Comparison of ENCODE assay signal across 7 mouse cellular contexts in the genomic region with DNA sequence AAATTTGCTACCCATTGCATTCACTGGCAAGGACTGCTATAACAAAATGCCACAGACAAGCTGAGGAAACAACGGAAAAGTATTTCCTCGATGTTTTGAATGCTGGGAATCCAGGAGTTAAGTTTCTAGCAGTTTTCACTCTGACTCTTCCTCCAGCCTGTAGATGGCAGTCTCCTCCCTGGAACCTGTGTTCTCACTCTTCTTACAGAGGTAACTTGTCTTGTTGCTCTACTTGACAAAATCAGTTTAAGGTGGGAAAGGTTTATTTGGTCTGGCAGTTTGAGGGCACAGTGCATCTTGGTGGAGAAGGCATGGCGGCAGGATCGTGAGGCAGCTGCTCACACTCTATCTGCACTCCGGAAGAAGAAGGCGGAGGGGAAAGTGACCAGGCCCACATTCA.
DNase-seq lines count a peak whose midpoint lies in the region; ATAC-seq lines count a peak whose summit lies in the region.

No protein-coding gene starts in this region.

- H3K9ac ChIP-seq in hindbrain, embryonic 14.5 days: no peak overlapping the region

- H3K4me3 ChIP-seq in hindbrain, embryonic 14.5 days (replicated peaks; ENCODE audit: low read length): no peak overlapping the region
- H3K4me3 ChIP-seq in hindbrain, embryonic 10.5 days: no peak overlapping the region

- H3K27me3 ChIP-seq in hindbrain, embryonic 14.5 days (ENCODE audit: control insufficient read depth, insufficient read depth, low read length): no peaks in the 10 kb centered on the region
- no peaks in the 10 kb centered on the region for H3K27me3 ChIP-seq in hindbrain, embryonic 10.5 days (ENCODE audit: insufficient read depth, poor library complexity, severe bottlenecking)

- H3K9me3 ChIP-seq in hindbrain, embryonic 14.5 days (ENCODE audit: control insufficient read depth, low read length): no peaks in the 10 kb centered on the region
- no peaks in the 10 kb centered on the region for H3K9me3 ChIP-seq in hindbrain, embryonic 10.5 days

- ATAC-seq in hindbrain, embryonic 14.5 days (ENCODE audit: low FRiP score): no peak
- no peak for ATAC-seq in monocyte, adult 5-6 weeks (replicated peaks; ENCODE audit: insufficient number of reproducible peaks, low FRiP score, low TSS enrichment, poor library complexity, severe bottlenecking)
- ATAC-seq in erythroid progenitor cell, adult 5-6 weeks (replicated peaks; ENCODE audit: low FRiP score, poor library complexity, severe bottlenecking): no peak

- peak; percentile 61 for DNase-seq in hindbrain, embryonic 14.5 days (ENCODE audit: low spot score)
- DNase-seq in hindbrain, embryonic 10.5 days (ENCODE audit: low spot score): no peak
- peak; percentile 25 for DNase-seq in urinary bladder, postnatal 14 days (ENCODE audit: low spot score)
- DNase-seq in urinary bladder, adult 2 months (ENCODE audit: low spot score): no peak
- peak; percentile 54 for DNase-seq in kidney, adult 9 months

- no peak overlapping the region for H3K4me2 ChIP-seq in hindbrain, embryonic 14.5 days (replicated peaks)

- H3K27ac ChIP-seq in hindbrain, embryonic 14.5 days: no peak overlapping the region
- H3K27ac ChIP-seq in hindbrain, embryonic 10.5 days: no peak overlapping the region

- no peaks in the 10 kb centered on the region for H3K36me3 ChIP-seq in hindbrain, embryonic 14.5 days (replicated peaks; ENCODE audit: control insufficient read depth, insufficient read depth)
- H3K36me3 ChIP-seq in hindbrain, embryonic 10.5 days: no peaks in the 10 kb centered on the region

- H3K4me1 ChIP-seq in hindbrain, embryonic 14.5 days (replicated peaks; ENCODE audit: control insufficient read depth, insufficient read depth, low read length): peaks cover 16% of the 10 kb centered on the region
- peaks cover 8% of the 10 kb centered on the region; the same call in 1 of the 2 replicates for H3K4me1 ChIP-seq in hindbrain, embryonic 10.5 days (replicated peaks)

- WGBS in hindbrain, embryonic 14.5 days: 77% methylated on average over 6 of the region's 6 CpGs
- WGBS in hindbrain, embryonic 10.5 days: 76% methylated on average over 6 of the region's 6 CpGs

Comparison
In these comparisons a context has a peak if more than half of its experiments do, and no peak if none do; other contexts are left out.
1. DNase-seq: peak in hindbrain, embryonic 14.5 days (single experiment), urinary bladder, postnatal 14 days (single experiment) and kidney, adult 9 months (single experiment); none in hindbrain, embryonic 10.5 days (single experiment) and urinary bladder, adult 2 months (single experiment).